Mouse (Mus musculus): ENCODE measurements around the gene Ppp2r5d. TPM values are rescaled to one million over a fixed set of nuclear protein-coding genes. Genes with fewer than 3 reads are reported as not detected.

The Ppp2r5d gene
- polyA plus RNA-seq, 1 experiment from 2014 or later: 100 TPM

Other genes with a start within 250 kb of the Ppp2r5d start
- gene Ttbk1, start 217.4 kb downstream of the Ppp2r5d start, polyA plus RNA-seq (2015; fragmentation: Nextera tagmentation; extraction: Ambion mirVana): 0.14 and 0.27 TPM in 2 replicates
- 60.8 and 63.5 TPM in 2 replicates for gene Dnph1, start 208.4 kb downstream of the Ppp2r5d start, polyA plus RNA-seq (2015; fragmentation: Nextera tagmentation; extraction: Ambion mirVana)
- gene Cul9, start 158.7 kb downstream of the Ppp2r5d start, polyA plus RNA-seq (2015; fragmentation: Nextera tagmentation; extraction: Ambion mirVana): 10.7 and 11.4 TPM in 2 replicates
- 6.3 and 8.9 TPM in 2 replicates for gene Srf, start 148.9 kb downstream of the Ppp2r5d start, polyA plus RNA-seq (2015; fragmentation: Nextera tagmentation; extraction: Ambion mirVana)
- 148 and 149 TPM in 2 replicates for gene Ptk7, start 75.6 kb downstream of the Ppp2r5d start, polyA plus RNA-seq (2015; fragmentation: Nextera tagmentation; extraction: Ambion mirVana)
- 21.8 and 26.3 TPM in 2 replicates for gene Klc4, start 59.1 kb downstream of the Ppp2r5d start, polyA plus RNA-seq (2015; fragmentation: Nextera tagmentation; extraction: Ambion mirVana)
- 92.7 and 95.4 TPM in 2 replicates for gene Mrpl2, start 58.9 kb downstream of the Ppp2r5d start, polyA plus RNA-seq (2015; fragmentation: Nextera tagmentation; extraction: Ambion mirVana)
- gene Cul7, start 54.8 kb downstream of the Ppp2r5d start, polyA plus RNA-seq (2015; fragmentation: Nextera tagmentation; extraction: Ambion mirVana): 57.4 and 64.1 TPM in 2 replicates
- gene Rrp36, start 30.8 kb downstream of the Ppp2r5d start, polyA plus RNA-seq (2015; fragmentation: Nextera tagmentation; extraction: Ambion mirVana): 72.3 and 75.6 TPM in 2 replicates
- 160 and 176 TPM in 2 replicates for gene Mea1, start 26.3 kb downstream of the Ppp2r5d start, polyA plus RNA-seq (2015; fragmentation: Nextera tagmentation; extraction: Ambion mirVana)
- gene Klhdc3, start 24.2 kb downstream of the Ppp2r5d start, polyA plus RNA-seq (2015; fragmentation: Nextera tagmentation; extraction: Ambion mirVana): 121 and 133 TPM in 2 replicates
- gene Pex6, start 6.4 kb upstream of the Ppp2r5d start, polyA plus RNA-seq (2015; fragmentation: Nextera tagmentation; extraction: Ambion mirVana): 27.9 and 32.4 TPM in 2 replicates
- gene Gnmt, start 24.1 kb upstream of the Ppp2r5d start, polyA plus RNA-seq (2015; fragmentation: Nextera tagmentation; extraction: Ambion mirVana): 0.34 and 1.8 TPM in 2 replicates
- 65.5 and 67.0 TPM in 2 replicates for gene Cnpy3, start 47.1 kb upstream of the Ppp2r5d start, polyA plus RNA-seq (2015; fragmentation: Nextera tagmentation; extraction: Ambion mirVana)
- 0.53 TPM in 1 of 2 replicates, not detected in the other for gene Ptcra, start 58.6 kb upstream of the Ppp2r5d start, polyA plus RNA-seq (2015; fragmentation: Nextera tagmentation; extraction: Ambion mirVana)
- gene 2310039H08Rik, start 67.5 kb upstream of the Ppp2r5d start, polyA plus RNA-seq (2015; fragmentation: Nextera tagmentation; extraction: Ambion mirVana): 69.8 and 78.6 TPM in 2 replicates
- 172 and 178 TPM in 2 replicates for gene Rpl7l1, start 77.6 kb upstream of the Ppp2r5d start, polyA plus RNA-seq (2015; fragmentation: Nextera tagmentation; extraction: Ambion mirVana)
- 4.4 and 5.0 TPM in 2 replicates for gene Bicral, start 153.4 kb upstream of the Ppp2r5d start, polyA plus RNA-seq (2015; fragmentation: Nextera tagmentation; extraction: Ambion mirVana)
- 58.5 and 63.3 TPM in 2 replicates for gene Tbcc, start 185.6 kb upstream of the Ppp2r5d start, polyA plus RNA-seq (2015; fragmentation: Nextera tagmentation; extraction: Ambion mirVana)
- not detected in 2 replicates for gene Prph2, start 205.3 kb upstream of the Ppp2r5d start, polyA plus RNA-seq (2015; fragmentation: Nextera tagmentation; extraction: Ambion mirVana)